Mouse (Mus musculus): Measurements from ENCODE around the gene Wdr5b.

Gene Wdr5b

DNA sequence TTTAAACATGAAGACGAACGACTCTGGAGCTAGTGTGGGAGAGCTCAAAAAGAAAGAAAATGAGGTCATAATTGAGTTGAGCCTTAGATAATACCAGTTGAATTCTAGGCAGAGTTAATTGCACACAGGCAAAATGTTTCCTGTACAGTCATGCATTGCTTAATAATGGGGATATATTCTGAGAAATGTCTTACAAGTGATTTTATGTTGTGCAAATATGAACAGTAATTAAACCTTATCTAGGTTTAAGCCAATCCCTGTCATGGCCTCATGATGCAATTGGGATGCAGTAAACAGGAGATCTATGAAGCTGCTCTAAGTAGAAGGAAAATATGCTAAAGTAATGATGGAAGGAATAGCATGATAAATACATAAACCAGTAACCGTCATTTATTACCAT lies 33.8 kb downstream of the Wdr5b start:
- Histone ChIP-seq H3K36me3 (ENCODE audit: insufficient read depth, low read length) (peaks cover 52% of the 10 kb centered on the region), H3K4me3 (replicated peaks; ENCODE audit: low read length) (no peak overlapping the region), H3K27me3 (ENCODE audit: insufficient read depth, low read length) (no peaks in the 10 kb centered on the region), H3K4me1 (replicated peaks; ENCODE audit: low read depth, low read length) (peaks cover 57% of the 10 kb centered on the region), H3K9me3 (ENCODE audit: low read length) (no peaks in the 10 kb centered on the region)
- TF ChIP-seq POU5F1 (IDR thresholded peaks at IDR 0.05; ENCODE audit: borderline replicate concordance, low read length) (no peak), CTCF (conservative IDR thresholded peaks at IDR 0.05; ENCODE audit: low read length) (no peak), NANOG (IDR thresholded peaks at IDR 0.05; ENCODE audit: borderline replicate concordance, low read length) (no peak)

- TF ChIP-seq POU5F1 (IDR thresholded peaks at IDR 0.05; ENCODE audit: borderline replicate concordance, low read length): no peak
- TF ChIP-seq CTCF (conservative IDR thresholded peaks at IDR 0.05; ENCODE audit: low read length): no peak
- no peak for TF ChIP-seq NANOG (IDR thresholded peaks at IDR 0.05; ENCODE audit: borderline replicate concordance, low read length)
- peaks cover 54% of the 10 kb centered on the region for H3K4me1 ChIP-seq (replicated peaks; ENCODE audit: low read depth, low read length)
- peaks cover 78% of the 10 kb centered on the region for H3K36me3 ChIP-seq (ENCODE audit: insufficient read depth, low read length)
- no peaks in the 10 kb centered on the region for H3K27me3 ChIP-seq (ENCODE audit: insufficient read depth, low read length)
- H3K9me3 ChIP-seq (ENCODE audit: low read length): no peaks in the 10 kb centered on the region
- H3K4me3 ChIP-seq (replicated peaks; ENCODE audit: low read length): no peak overlapping the region
Measured at GRCm38 (mm10) chr16:36079916-36080315, 38.9 kb downstream of the Wdr5b start.

- peaks cover 98% of the 10 kb centered on the region for H3K36me3 ChIP-seq (ENCODE audit: insufficient read depth, low read length)
- H3K4me1 ChIP-seq (replicated peaks; ENCODE audit: low read depth, low read length): peaks cover 66% of the 10 kb centered on the region
- no peaks in the 10 kb centered on the region for H3K27me3 ChIP-seq (ENCODE audit: insufficient read depth, low read length)
- no peak overlapping the region for H3K4me3 ChIP-seq (replicated peaks; ENCODE audit: low read length)
- TF ChIP-seq CTCF (conservative IDR thresholded peaks at IDR 0.05; ENCODE audit: low read length) (no peak), POU5F1 (IDR thresholded peaks at IDR 0.05; ENCODE audit: borderline replicate concordance, low read length) (no peak), NANOG (IDR thresholded peaks at IDR 0.05; ENCODE audit: borderline replicate concordance, low read length) (no peak)
- H3K9me3 ChIP-seq (ENCODE audit: low read length): no peaks in the 10 kb centered on the region
Measured at GRCm38 (mm10) chr16:36087846-36088245, 46.9 kb downstream of the Wdr5b start.

GRCm38 (mm10) chr16:36089065-36089464 lies 48.1 kb downstream of the Wdr5b start:
- Histone ChIP-seq H3K27me3 (ENCODE audit: insufficient read depth, low read length) (no peaks in the 10 kb centered on the region), H3K36me3 (ENCODE audit: insufficient read depth, low read length) (peaks cover 90% of the 10 kb centered on the region), H3K4me1 (replicated peaks; ENCODE audit: low read depth, low read length) (peaks cover 72% of the 10 kb centered on the region), H3K4me3 (replicated peaks; ENCODE audit: low read length) (peak overlapping the region; percentile 26; the same call in 1 of the 2 replicates), H3K9me3 (ENCODE audit: low read length) (no peaks in the 10 kb centered on the region)
- no peak for TF ChIP-seq CTCF (conservative IDR thresholded peaks at IDR 0.05; ENCODE audit: low read length)
- no peak for TF ChIP-seq NANOG (IDR thresholded peaks at IDR 0.05; ENCODE audit: borderline replicate concordance, low read length)
- no peak for TF ChIP-seq POU5F1 (IDR thresholded peaks at IDR 0.05; ENCODE audit: borderline replicate concordance, low read length)

- Histone ChIP-seq H3K9me3 (ENCODE audit: low read length) (no peaks in the 10 kb centered on the region), H3K4me1 (replicated peaks; ENCODE audit: low read depth, low read length) (peaks cover 72% of the 10 kb centered on the region), H3K27me3 (ENCODE audit: insufficient read depth, low read length) (no peaks in the 10 kb centered on the region), H3K36me3 (ENCODE audit: insufficient read depth, low read length) (peaks cover 81% of the 10 kb centered on the region), H3K4me3 (replicated peaks; ENCODE audit: low read length) (0 out of 2 replicates have a peak overlapping the region, but pooled peaks have one; percentile 26)
- TF ChIP-seq CTCF (conservative IDR thresholded peaks at IDR 0.05; ENCODE audit: low read length): no peak; the same call in 1 of the 2 replicates
- no peak for TF ChIP-seq NANOG (IDR thresholded peaks at IDR 0.05; ENCODE audit: borderline replicate concordance, low read length)
- TF ChIP-seq POU5F1 (IDR thresholded peaks at IDR 0.05; ENCODE audit: borderline replicate concordance, low read length): no peak
Measured at GRCm38 (mm10) chr16:36089850-36090616, 49.0 kb downstream of the Wdr5b start.

GRCm38 (mm10) chr16:36090785-36091509 lies 50.0 kb downstream of the Wdr5b start:
- H3K4me3 ChIP-seq (replicated peaks; ENCODE audit: low read length): no peak overlapping the region
- TF ChIP-seq CTCF (conservative IDR thresholded peaks at IDR 0.05; ENCODE audit: low read length) (no peak), POU5F1 (IDR thresholded peaks at IDR 0.05; ENCODE audit: borderline replicate concordance, low read length) (0 out of 2 replicates have a peak, but pooled peaks have one; percentile 24), NANOG (IDR thresholded peaks at IDR 0.05; ENCODE audit: borderline replicate concordance, low read length) (peak; percentile 40; the same call in 1 of the 2 replicates)
- H3K36me3 ChIP-seq (ENCODE audit: insufficient read depth, low read length): peaks cover 72% of the 10 kb centered on the region
- no peaks in the 10 kb centered on the region for H3K27me3 ChIP-seq (ENCODE audit: insufficient read depth, low read length)
- H3K9me3 ChIP-seq (ENCODE audit: low read length): no peaks in the 10 kb centered on the region
- peaks cover 72% of the 10 kb centered on the region for H3K4me1 ChIP-seq (replicated peaks; ENCODE audit: low read depth, low read length)

Measured in E14TG2a.4 (cell line).